Mouse (Mus musculus) intestine, embryonic 16.5 days (tissue): ENCODE results near the gene Eid1. TPM values are rescaled to one million over a fixed set of nuclear protein-coding genes. Genes with fewer than 3 reads are reported as not detected.
A peak's percentile ranks its signal among the peaks of the same experiment; 100 is the strongest.

Experiments
- ATAC-seq: fragments of 200-750 bp; cut with Nextera tagmentation; 2 replicates; pipeline ENCODE4 v1.8.0; 2017; ENCODE audit warnings: moderate TSS enrichment, moderate library complexity
- H3K27ac ChIP-seq: fragments of 300-500 bp; sonication (generic); 2 replicates; pipeline ENCODE4 v1.5.1; 2014; ENCODE audit warnings: mild to moderate bottlenecking, low read length
- H3K27me3 ChIP-seq: fragments of 300-500 bp; sonication (generic); replicated peaks from 2 replicates; pipeline ENCODE4 v1.6.1; 2014; ENCODE audit warnings: low read length, control low read depth, mixed read lengths; ENCODE audit not compliant: control insufficient read depth, insufficient read depth
- H3K36me3 ChIP-seq: fragments of 300-500 bp; sonication (generic); 2 replicates; pipeline ENCODE4 v1.6.1; 2014; ENCODE audit warnings: low read length, control low read depth; ENCODE audit not compliant: control insufficient read depth, insufficient read depth
- H3K4me1 ChIP-seq: fragments of 300-500 bp; sonication (generic); 2 replicates; pipeline ENCODE4 v1.6.1; 2014; ENCODE audit warnings: low read length, control low read depth, mixed read lengths; ENCODE audit not compliant: control insufficient read depth, insufficient read depth
- H3K4me2 ChIP-seq: fragments of 300-500 bp; sonication (generic); 2 replicates; pipeline ENCODE4 v1.6.1; 2014; ENCODE audit warnings: low read depth, low read length, control low read depth
- H3K4me3 ChIP-seq: fragments of 300-500 bp; sonication (generic); 2 replicates; pipeline ENCODE4 v1.5.1; 2014; ENCODE audit warnings: mild to moderate bottlenecking, low read length
- H3K9ac ChIP-seq: fragments of 300-500 bp; sonication (generic); 2 replicates; pipeline ENCODE4 v1.6.1; 2014; ENCODE audit warnings: low read depth, low read length
- H3K9me3 ChIP-seq: fragments of 300-500 bp; sonication (generic); 2 replicates; pipeline ENCODE4 v1.6.1; 2016; ENCODE audit warnings: low read length, control low read depth; ENCODE audit not compliant: control insufficient read depth
- WGBS: fragments of 180-500 bp; shearing (Covaris S2); extraction: QIAGEN DNeasy Blood & Tissue Kit; methylation state at CpG from one replicate; pipeline ENCODE4 v1.1.7; 2014; 5-methylcytosine and 5-hydroxymethylcytosine counted together
- polyA plus RNA-seq: library from polyadenylated mRNA; unstranded; fragments of >200 nt; fragmentation: Nextera tagmentation; extraction: Ambion mirVana; gene quantifications from 2 replicates; pipeline ENCODE4 v1.2.1, GENCODE M21; 2015

The Eid1 gene
- polyA plus RNA-seq, 1 experiment from 2014 or later, result 73.2 TPM

DNA sequence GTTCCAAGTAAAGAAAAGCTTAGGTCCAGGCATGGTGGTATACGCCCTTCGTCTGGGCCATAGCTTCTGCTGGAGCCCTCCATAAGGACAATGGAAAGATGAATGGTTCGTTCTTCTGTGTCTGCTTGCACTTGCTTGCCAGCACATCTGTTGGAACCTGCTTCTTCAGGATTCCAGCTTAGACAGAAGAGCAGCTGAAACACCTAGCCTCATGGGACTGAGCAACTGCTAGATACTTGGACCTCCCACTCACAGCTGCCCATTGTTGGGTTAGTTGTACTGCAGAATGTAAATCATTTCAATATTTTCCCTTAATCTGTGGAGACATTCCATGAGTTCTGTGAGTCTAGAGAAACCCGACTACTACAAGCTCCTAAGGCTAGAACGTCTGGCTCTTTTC is 22.9 kb upstream of the Eid1 start:
- Histone ChIP-seq H3K4me3 (no peak overlapping the region), H3K27me3 (no peaks in the 10 kb centered on the region), H3K36me3 (no peaks in the 10 kb centered on the region), H3K4me2 (no peak overlapping the region), H3K9ac (no peak overlapping the region), H3K4me1 (no peaks in the 10 kb centered on the region), H3K27ac (no peak overlapping the region), H3K9me3 (no peaks in the 10 kb centered on the region)
- 83% methylated on average over 5 of the region's 5 CpGs for WGBS
- no peak for ATAC-seq

DNA sequence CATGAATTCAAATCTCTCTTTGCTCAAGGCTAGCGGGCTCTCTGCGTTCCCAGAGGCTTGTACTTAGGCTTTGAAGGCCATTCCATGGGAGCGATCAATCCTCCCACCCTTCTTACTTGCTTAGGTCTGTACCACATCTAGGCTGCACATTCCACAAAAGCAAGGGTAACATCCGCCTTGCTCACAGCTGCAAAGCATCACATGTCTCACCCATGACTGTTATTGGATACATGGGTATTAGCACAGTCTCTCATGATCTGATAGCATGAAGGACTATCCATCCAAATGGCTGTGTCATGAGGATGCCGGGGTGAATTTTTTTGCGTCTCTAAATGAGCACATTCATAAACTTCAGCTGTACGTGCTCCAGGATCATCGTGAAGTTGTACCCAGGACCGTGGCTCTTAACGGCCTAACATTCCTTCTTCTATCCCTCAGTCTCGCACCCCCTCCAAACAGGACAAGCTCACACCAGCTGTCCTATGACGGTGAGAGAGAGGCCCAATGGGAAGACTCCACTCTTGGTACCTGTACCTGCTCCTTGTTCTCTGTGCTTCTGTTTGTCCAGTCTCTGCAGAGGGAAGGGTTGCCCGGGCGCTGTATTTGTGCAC is 22.0 kb upstream of the Eid1 start:
- 85% methylated on average over 14 of the region's 14 CpGs for WGBS
- ATAC-seq, result no peak
- Histone ChIP-seq H3K9me3 (no peaks in the 10 kb centered on the region), H3K4me2 (no peak overlapping the region), H3K4me3 (no peak overlapping the region), H3K4me1 (no peaks in the 10 kb centered on the region), H3K36me3 (no peaks in the 10 kb centered on the region), H3K9ac (no peak overlapping the region), H3K27me3 (no peaks in the 10 kb centered on the region), H3K27ac (no peak overlapping the region)

DNA sequence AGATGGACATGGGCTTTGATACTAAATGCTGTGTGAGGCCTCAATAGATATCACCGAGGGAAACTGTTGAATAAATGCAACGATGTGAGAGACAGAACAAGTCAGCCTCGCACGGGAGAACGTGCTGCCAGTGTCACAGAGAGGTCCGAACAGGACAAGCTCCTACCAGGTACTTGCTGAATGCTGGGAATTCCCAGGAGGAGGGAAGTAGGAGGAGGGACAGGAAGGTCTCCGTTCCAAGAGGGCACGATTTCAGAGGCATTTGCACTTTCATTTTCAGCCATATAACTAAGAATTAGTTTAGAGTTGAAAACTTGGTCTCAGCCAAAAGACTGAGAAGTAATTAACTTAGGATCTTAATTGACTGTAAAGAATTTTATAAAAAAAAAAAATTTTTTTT is 21.3 kb upstream of the Eid1 start:
- H3K27ac ChIP-seq, result no peak overlapping the region
- no peaks in the 10 kb centered on the region for H3K9me3 ChIP-seq
- no peaks in the 10 kb centered on the region for H3K27me3 ChIP-seq
- no peak overlapping the region for H3K4me2 ChIP-seq
- H3K9ac ChIP-seq, result no peak overlapping the region
- WGBS, result 77% methylated on average over 8 of the region's 8 CpGs
- H3K36me3 ChIP-seq, result no peaks in the 10 kb centered on the region
- H3K4me3 ChIP-seq, result no peak overlapping the region
- H3K4me1 ChIP-seq, result no peaks in the 10 kb centered on the region
- ATAC-seq, result no peak

DNA sequence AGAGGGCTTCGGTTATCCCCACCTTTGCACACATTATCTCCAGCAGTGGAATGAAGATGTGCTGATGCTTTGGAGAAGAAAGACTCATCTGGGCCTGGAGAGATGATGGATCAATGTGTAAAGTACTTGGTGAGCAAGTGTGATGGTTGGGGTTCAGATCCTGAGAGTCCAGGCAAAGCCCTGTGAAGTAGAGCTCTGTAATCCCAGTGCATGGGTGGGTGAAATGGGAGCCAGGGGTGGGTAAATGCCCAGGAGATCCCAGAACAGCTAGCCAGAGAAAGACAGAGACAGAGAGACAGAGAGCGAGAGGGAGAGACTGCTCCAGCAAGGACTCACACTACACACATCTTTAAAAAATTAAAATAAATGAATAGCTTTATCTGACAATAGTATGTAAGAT is 19.6 kb upstream of the Eid1 start:
- Histone ChIP-seq H3K9me3 (no peaks in the 10 kb centered on the region), H3K9ac (no peak overlapping the region), H3K36me3 (no peaks in the 10 kb centered on the region), H3K4me1 (no peaks in the 10 kb centered on the region), H3K27ac (no peak overlapping the region), H3K4me2 (no peak overlapping the region), H3K4me3 (no peak overlapping the region), H3K27me3 (no peaks in the 10 kb centered on the region)
- 95% methylated on average over 2 of the region's 2 CpGs for WGBS
- no peak for ATAC-seq

DNA sequence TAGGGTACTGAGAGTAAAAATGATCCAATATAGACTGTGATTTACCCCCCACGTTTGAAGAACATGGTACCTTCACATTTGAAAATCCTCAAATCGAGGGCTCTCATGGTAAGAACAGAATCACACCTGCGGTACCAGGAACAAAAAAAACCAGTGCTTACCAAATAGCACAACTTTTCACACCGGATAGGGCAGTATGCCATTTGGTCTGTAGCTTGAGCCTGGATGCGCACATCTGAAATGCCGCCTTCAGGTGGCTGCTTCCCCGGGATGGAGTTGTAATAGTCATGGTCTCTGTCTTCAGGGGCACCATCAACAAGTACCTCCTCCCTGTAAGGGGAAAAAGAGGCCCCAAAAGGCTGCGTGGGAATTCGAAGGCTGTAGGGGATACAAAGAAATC is 17.5 kb upstream of the Eid1 start:
- Histone ChIP-seq H3K4me1 (0 out of 2 replicates have a peak, but pooled peaks cover 2% of the 10 kb centered on the region), H3K4me2 (no peak overlapping the region), H3K9me3 (no peaks in the 10 kb centered on the region), H3K27me3 (no peaks in the 10 kb centered on the region), H3K36me3 (no peaks in the 10 kb centered on the region), H3K27ac (no peak overlapping the region), H3K9ac (no peak overlapping the region), H3K4me3 (no peak overlapping the region)
- no peak for ATAC-seq
- 86% methylated on average over 9 of the region's 9 CpGs for WGBS

DNA sequence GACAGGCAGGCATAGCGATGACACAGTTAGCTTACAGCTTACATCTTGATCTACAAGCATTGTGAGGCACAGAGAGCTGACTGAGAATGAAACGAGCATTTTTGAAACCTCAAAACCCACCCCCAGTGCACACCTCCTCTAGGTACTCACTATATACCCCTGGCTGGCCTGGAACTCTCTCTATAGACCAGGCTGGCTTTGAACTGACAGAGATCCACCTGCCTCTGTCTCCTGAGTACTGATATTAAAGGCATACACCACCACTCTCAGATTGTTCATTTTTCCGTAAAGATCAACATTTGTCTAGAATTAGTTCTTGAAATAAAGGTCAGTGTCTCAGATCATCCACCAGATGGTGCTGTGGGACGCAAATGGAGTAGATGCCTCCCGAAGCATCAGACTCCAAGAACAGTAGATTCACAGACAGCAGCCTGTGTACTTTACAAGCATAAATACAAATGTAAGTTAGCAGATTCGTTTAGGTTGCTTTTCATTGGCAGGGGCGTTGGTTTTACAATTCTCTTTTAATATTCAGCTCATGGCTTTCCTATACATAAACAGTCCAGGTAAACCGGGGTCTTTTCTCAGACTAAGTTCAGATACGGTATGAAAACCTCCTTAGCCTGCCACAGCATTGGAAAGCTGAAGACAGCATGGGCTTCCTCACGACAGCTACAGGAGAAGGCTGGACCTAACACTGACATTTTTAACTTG is 12.9 kb upstream of the Eid1 start:
- Histone ChIP-seq H3K9me3 (no peaks in the 10 kb centered on the region), H3K4me2 (peak overlapping the region; percentile 58), H3K4me3 (peak overlapping the region; percentile 31), H3K27ac (no peak overlapping the region), H3K4me1 (0 out of 2 replicates have a peak, but pooled peaks cover 5% of the 10 kb centered on the region), H3K27me3 (no peaks in the 10 kb centered on the region), H3K9ac (peak overlapping the region; percentile 54), H3K36me3 (no peaks in the 10 kb centered on the region)
- peak; percentile 81 for ATAC-seq
- WGBS, result 13% methylated on average over 10 of the region's 10 CpGs

DNA sequence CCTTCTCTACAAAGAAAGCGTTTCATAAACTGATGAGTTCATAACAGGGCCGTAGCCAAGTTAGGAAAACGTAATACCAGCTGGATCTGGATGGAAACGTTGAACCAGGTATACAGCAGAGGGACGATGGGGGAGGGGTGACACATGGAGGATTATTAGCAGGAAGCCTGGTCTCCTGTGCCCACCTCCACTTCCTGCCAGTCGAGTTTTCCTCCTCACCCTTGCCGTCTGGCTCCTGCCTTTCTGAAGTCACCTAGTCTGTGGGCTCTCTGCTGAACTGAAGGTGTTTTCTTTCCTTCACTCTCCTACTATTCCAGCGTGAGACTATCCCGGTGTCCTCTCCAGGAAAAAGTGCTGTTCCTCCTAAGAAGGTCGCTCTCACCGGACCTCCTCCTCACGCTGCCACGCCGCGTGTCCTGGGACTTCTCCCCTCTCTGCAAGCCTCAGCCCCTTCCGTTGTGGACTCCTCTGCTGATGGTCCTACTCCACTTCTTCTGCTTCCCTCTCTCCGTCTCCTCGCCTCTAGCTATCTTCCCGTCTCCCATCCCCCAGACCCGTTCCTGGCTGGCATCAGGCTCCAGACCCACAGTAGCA is 12.3 kb upstream of the Eid1 start:
- ATAC-seq, result peak; percentile 69
- Histone ChIP-seq H3K4me3 (peak overlapping the region; percentile 31), H3K9me3 (no peaks in the 10 kb centered on the region), H3K36me3 (no peaks in the 10 kb centered on the region), H3K27ac (no peak overlapping the region), H3K4me1 (0 out of 2 replicates have a peak, but pooled peaks cover 5% of the 10 kb centered on the region), H3K27me3 (no peaks in the 10 kb centered on the region), H3K9ac (peak overlapping the region; percentile 54), H3K4me2 (peak overlapping the region; percentile 58)
- 32% methylated on average over 20 of the region's 20 CpGs for WGBS

DNA sequence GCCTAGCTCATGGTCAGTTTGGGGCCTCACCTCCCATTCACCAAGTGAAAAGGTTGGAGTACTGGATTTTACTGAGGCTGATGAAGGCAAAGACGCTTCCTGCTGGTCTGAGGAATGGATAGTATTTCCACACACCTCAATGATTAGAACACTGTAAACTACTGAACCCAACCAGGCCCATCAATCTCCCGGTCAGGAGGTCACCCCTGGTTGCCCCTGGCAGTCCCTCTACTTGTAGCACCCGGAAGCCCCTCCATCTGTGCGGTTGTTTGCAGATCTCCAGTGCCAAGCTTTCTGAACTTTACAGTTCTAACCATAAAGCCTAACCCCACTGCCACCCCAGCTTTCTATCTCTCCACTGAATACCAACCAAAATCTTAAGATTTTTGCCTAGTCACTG is 11.7 kb upstream of the Eid1 start:
- H3K9ac ChIP-seq, result peak overlapping the region; percentile 54
- 0 out of 2 replicates have a peak, but pooled peaks cover 5% of the 10 kb centered on the region for H3K4me1 ChIP-seq
- H3K27me3 ChIP-seq, result no peaks in the 10 kb centered on the region
- H3K9me3 ChIP-seq, result no peaks in the 10 kb centered on the region
- ATAC-seq, result peak; percentile 12; the same call in 1 of the 2 replicates
- H3K4me3 ChIP-seq, result no peak overlapping the region; the same call in 1 of the 2 replicates
- WGBS, result 56% methylated on average over 4 of the region's 4 CpGs
- H3K4me2 ChIP-seq, result peak overlapping the region; percentile 58; the same call in 1 of the 2 replicates
- H3K36me3 ChIP-seq, result no peaks in the 10 kb centered on the region
- H3K27ac ChIP-seq, result no peak overlapping the region

DNA sequence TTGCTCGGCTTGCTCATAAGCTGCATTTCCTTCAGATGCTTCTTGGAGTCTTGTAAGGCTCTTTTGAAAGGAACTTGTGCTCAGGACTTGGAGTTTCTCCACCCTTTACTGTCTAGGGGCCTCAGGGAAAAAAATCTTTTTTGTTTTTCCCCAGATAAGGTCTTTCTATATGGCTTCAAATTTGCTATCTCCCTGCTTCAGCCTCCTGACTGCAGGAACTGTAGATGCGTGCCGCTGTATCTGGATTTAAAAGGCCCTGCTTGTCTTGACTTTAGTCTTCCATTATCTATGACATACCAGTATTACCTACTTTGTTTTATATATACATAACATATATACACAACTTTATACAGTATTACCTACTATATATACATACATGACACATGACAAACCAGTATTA is 10.4 kb upstream of the Eid1 start:
- 90% methylated on average over 3 of the region's 3 CpGs for WGBS
- no peak for ATAC-seq

More for the DNA sequence above, 10.4 kb upstream of the Eid1 start:
- H3K9me3 ChIP-seq, result no peaks in the 10 kb centered on the region
- H3K4me3 ChIP-seq, result no peak overlapping the region
- H3K27ac ChIP-seq, result no peak overlapping the region
- 0 out of 2 replicates have a peak, but pooled peaks cover 5% of the 10 kb centered on the region for H3K4me1 ChIP-seq
- H3K9ac ChIP-seq, result no peak overlapping the region
- no peaks in the 10 kb centered on the region for H3K36me3 ChIP-seq
- no peak overlapping the region for H3K4me2 ChIP-seq
- no peaks in the 10 kb centered on the region for H3K27me3 ChIP-seq
